Mouse (Mus musculus) macrophage (primary cell): Measurements from ENCODE around the gene Ivns1abp. TPM values are rescaled to one million over a fixed set of nuclear protein-coding genes. Genes with fewer than 3 reads are reported as not detected.
A peak's percentile ranks its signal among the peaks of the same experiment; 100 is the strongest.
"Not testable (repeated sequence)": the region's sequence is repeated elsewhere in the genome, so short reads cannot be mapped to it uniquely, and the experiment has no call there.

ENCODE experiments used
- H3K27ac ChIP-seq: fragments of 350-480 bp; formaldehyde crosslinking; 2 replicates; pipeline ENCODE4 v1.9.0; 2021
- H3K36me3 ChIP-seq: fragments of 350-480 bp; formaldehyde crosslinking; 2 replicates; pipeline ENCODE4 v1.9.0; 2021; ENCODE audit errors: inconsistent target
- H3K4me3 ChIP-seq: fragments of 350-480 bp; formaldehyde crosslinking; 2 replicates; pipeline ENCODE4 v1.9.0; 2021; ENCODE audit errors: inconsistent target
- H3K79me2 ChIP-seq: fragments of 350-480 bp; formaldehyde crosslinking; 2 replicates; pipeline ENCODE4 v1.9.0; 2021; ENCODE audit errors: inconsistent target
- WGBS: methylation state at CpG from one replicate; pipeline ENCODE4 v1.1.7; 2026; ENCODE audit warnings: inconsistent platforms; ENCODE audit not compliant: missing documents; 5-methylcytosine and 5-hydroxymethylcytosine counted together
- polyA plus RNA-seq: library from polyadenylated mRNA; stranded (reverse); fragments of 250-400 nt; gene quantifications from 3 replicates; pipeline ENCODE4 v1.2.4, GENCODE M21; 2018; ENCODE audit warnings: inconsistent platforms
- total RNA-seq, 78 experiments: library from RNA; depleted of rRNA; stranded (reverse); fragments of 250-400 nt; gene quantifications; 1 replicate in 9 of 78; 2 replicates in 24 of 78; 3 replicates in 43 of 78; 4 replicates in 2 of 78; pipeline ENCODE4 v1.2.4; 2018; ENCODE audit warnings: inconsistent platforms in 56 of 78

The Ivns1abp gene
- 100 to 1,000 TPM in 14 of 26 experiments, 10 to 100 TPM in 12; 40.0 to 337 (median 106) TPM for total RNA-seq (2018; cell fraction: chromatin; rRNA removed)
- 10 to 100 TPM; 18.9 to 73.2 (median 34.3) TPM for total RNA-seq (2018; cell fraction: cytosol; rRNA removed)
- total RNA-seq (2018; cell fraction: nucleus; rRNA removed): 100 to 1,000 TPM in 12 of 26 experiments, 10 to 100 TPM in 14; 31.8 to 339 (median 97.2) TPM
- polyA plus RNA-seq: 48.2 to 82.7 TPM (median 58.0 TPM) in 3 replicates

DNA sequence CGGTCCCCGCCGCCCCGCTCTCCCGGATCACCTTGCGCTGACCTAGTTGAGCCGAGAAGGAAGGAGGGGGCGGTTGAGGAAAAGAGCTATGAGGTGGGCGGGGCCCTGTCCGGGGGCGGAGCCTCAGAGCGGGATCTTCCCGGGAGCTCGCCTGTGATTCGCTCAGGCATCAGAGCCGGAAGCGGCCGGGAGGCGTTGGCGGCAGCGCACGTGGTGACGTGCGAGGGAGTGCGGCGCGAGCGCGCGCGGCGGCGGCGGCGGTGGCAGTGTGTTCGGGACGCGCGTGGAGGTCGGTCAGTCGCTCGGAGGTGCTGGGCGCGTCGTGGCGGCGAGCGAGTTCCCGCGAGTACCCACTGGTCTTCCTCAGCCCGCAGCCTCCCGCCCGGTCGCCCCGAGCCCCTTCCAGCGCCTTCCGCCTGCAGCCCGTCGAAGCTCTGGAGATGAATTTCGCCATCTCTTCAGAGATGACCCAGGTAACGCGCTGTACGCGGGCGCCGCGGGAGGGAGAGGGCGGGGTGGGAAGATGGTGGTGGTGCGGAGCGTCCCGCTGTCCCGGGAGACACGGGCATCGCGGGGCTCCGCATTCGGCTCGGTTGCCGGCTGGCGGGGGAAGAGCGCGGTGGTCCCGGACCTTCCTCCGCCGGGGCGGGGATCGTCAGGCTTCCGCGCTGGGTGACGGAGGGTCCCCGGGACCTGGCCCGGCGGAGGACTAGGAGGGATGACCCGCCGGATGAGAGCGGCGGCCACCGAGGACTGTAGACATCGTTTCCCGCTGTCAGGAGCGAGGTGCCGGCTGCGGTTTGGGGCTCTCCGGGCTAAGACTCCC lies at the start of gene Ivns1abp:
Ivns1abp (plus strand) TSS at position 195 of the 826 bp plus-strand sequence.
- no peaks in the 10 kb centered on the region for H3K36me3 ChIP-seq
- under 1% methylated on average over 92 of the region's 104 CpGs for WGBS
- peak within 1 kb of the TSS; percentile 64 for H3K4me3 ChIP-seq
- H3K27ac ChIP-seq: peak within 1 kb of the TSS; percentile 90
- peaks cover 43% of the 10 kb centered on the region for H3K79me2 ChIP-seq

DNA sequence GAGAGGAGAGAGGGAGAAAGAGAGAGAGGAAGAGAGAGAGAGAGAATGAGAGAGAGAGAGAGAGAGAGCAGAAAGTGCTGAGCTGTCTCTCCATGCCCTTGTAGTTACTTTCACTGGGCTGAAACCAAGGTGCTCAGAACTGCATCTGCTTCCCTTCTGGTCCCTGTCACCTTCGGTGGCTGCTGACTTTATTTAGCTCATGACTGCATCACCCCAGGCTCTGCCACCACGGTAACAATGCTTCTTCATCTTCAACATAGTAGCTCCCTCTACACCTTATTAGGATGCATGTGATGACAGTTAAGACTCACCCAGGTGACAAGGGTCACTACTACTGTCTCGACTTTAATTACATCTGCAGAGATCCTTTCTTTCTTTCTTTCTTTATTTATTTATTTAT lies 48.8 kb upstream of the Ivns1abp start:
- no peak overlapping the region for H3K4me3 ChIP-seq
- 97% methylated on average over 3 of the region's 3 CpGs for whole genome bisulfite sequencing
- H3K36me3 ChIP-seq: no peaks in the 10 kb centered on the region
- H3K79me2 ChIP-seq: no peaks in the 10 kb centered on the region
- no peak overlapping the region for H3K27ac ChIP-seq

DNA sequence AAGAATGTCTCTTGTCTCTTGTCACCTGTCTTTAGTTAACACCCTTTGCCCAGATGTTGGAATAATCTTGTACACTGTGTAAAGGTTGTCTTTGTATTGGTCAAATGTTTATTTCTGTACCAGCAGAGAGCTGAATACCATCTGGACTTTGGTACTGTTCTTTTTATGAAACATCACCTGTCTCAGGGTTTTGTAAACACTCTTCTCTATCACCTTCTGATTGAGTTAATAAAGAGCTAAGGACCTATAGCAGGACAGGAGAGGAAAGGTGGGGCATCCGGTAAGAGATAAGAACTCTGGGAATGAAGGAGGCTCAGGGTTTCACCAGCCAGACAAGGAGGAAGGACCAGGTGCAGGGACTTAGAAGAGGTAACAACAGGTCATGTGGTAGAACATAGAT lies 47.7 kb upstream of the Ivns1abp start:
- WGBS: 92% methylated on average over 1 of the region's 1 CpGs
- H3K79me2 ChIP-seq: no peaks in the 10 kb centered on the region
- H3K27ac ChIP-seq: no peak overlapping the region
- H3K4me3 ChIP-seq: no peak overlapping the region
- H3K36me3 ChIP-seq: no peaks in the 10 kb centered on the region

DNA sequence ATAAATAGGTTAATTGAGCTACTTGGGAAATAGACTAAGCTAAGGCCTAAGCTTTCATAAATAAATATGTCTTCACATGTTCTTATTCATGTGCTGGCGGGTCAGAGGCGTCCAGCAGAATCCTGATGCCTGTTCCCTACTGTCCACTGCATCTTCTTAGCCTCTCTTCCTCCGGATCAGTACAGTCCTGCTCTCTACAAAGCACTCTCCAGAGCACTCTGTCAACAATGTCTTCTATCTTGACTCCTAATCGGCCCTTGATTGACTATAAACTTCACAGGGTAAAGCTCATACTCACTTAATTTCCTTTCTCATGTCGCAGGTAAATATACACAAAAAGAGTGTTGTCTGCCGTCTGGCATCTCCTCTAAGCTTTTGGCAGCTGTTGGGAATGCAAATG lies 47.3 kb upstream of the Ivns1abp start:
- Histone ChIP-seq H3K4me3 (no peak overlapping the region), H3K27ac (no peak overlapping the region), H3K36me3 (no peaks in the 10 kb centered on the region), H3K79me2 (no peaks in the 10 kb centered on the region)
- 94% methylated on average over 6 of the region's 6 CpGs for WGBS

DNA sequence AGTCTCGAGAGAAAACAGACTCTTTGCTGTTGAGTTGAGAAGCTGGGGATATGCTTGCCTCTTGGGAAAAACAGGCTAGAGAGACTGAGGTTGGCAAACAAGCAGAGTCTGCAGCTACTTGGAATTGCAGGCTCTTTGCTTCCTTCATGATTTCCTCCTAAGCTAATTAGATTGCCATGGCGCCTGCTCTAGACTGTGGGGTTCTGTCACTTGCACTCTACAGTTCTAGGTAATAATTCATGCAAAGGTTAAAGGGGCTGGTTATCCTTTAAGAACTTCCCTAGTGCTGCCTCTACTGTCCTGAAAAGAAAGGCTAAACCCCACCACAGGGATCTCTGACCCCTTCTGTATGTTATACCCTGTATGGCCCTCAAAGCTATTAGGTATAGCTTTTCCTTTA lies 46.7 kb upstream of the Ivns1abp start:
- Histone ChIP-seq H3K4me3 (no peak overlapping the region), H3K79me2 (no peaks in the 10 kb centered on the region), H3K36me3 (no peaks in the 10 kb centered on the region), H3K27ac (no peak overlapping the region)
- WGBS: 94% methylated on average over 2 of the region's 2 CpGs

DNA sequence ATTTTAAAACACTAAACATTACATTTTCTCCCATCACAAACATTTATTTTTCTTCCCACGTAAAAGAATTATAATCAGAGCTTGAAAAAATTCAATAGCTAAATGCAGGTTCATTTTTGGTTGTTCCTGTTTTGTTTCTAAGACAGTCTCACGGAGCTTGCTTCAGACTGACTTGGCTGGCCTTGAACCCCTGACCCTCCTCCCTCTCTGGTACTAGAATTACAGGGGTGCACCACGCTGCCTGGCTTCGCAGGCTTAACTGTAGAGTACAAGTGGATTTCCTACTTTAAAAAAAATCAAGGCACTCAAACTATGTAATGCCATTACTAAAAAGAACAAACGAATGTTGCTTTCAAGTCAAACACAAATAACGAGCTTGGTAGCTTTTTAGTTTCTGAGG lies 42.8 kb upstream of the Ivns1abp start:
- WGBS: 90% methylated on average over 6 of the region's 6 CpGs
- no peak overlapping the region for H3K4me3 ChIP-seq

DNA sequence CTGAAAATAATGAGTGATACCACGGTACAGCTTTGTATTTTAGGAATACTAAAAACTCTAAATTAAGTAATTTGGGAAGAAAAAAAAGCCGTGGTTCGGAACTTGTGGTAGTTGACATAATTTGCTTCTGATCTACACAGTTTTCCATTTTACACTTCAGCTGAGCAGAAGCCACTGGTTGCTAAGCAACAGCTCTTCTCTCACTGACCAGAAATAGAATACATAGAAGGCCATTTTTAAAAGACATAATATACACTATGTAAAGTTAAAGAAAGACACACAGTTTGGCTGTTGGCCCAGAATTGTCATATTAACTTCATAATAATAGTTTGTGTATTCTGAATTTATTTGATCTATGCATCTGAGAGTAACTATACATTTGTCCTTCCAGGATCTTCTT lies 42.4 kb upstream of the Ivns1abp start:
- 79% methylated on average over 3 of the region's 3 CpGs for WGBS

More for the DNA sequence above, 42.8 kb upstream of the Ivns1abp start:
- Histone ChIP-seq H3K27ac (no peak overlapping the region), H3K79me2 (no peaks in the 10 kb centered on the region), H3K36me3 (no peaks in the 10 kb centered on the region)

DNA sequence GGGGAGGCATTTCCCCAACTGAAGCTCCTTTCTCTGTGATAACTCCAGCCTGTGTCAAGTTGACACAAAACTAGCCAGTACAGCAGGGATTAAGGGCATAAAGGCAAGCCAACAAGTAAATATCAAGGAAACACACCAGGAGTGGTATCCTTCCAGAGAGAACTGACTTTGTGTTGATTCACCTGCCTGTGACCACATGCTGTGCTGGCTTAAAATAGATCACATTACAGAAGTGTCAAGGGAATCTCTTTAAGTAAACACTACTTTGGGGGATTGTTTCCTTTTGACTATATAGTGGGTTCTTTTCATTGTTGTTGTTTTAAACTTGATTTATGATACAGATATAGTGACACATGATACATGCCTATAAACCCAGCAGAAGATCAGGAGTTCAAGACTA lies 41.0 kb upstream of the Ivns1abp start:
- Histone ChIP-seq H3K27ac (no peak overlapping the region), H3K4me3 (no peak overlapping the region), H3K36me3 (no peaks in the 10 kb centered on the region), H3K79me2 (no peaks in the 10 kb centered on the region)

More for the DNA sequence above, 42.4 kb upstream of the Ivns1abp start:
- no peaks in the 10 kb centered on the region for H3K36me3 ChIP-seq
- H3K4me3 ChIP-seq: no peak overlapping the region
- no peaks in the 10 kb centered on the region for H3K79me2 ChIP-seq
- no peak overlapping the region for H3K27ac ChIP-seq

DNA sequence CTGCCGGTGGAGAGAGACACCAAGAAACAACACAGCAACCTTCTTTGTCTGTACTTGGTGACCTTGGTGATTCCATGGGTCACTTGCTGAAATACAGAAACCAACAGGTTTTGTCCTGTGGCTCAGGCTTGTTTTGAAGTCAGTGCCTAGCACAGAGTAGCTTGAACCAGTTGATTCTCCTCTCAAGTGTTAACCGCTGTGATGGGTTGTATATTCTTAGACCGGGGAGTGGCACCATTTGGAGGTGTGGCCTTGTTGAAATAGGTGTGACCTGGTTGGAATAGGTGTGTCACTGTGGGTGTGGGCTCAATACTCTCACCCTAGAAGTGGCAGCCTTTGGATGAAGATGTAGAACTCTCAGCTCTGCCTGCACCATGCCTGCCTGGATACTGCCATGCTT lies 39.3 kb upstream of the Ivns1abp start:
- H3K27ac ChIP-seq, H3K36me3 ChIP-seq, H3K79me2 ChIP-seq, H3K4me3 ChIP-seq: not testable (repeated sequence)
- 97% methylated on average over 3 of the region's 3 CpGs for WGBS

DNA sequence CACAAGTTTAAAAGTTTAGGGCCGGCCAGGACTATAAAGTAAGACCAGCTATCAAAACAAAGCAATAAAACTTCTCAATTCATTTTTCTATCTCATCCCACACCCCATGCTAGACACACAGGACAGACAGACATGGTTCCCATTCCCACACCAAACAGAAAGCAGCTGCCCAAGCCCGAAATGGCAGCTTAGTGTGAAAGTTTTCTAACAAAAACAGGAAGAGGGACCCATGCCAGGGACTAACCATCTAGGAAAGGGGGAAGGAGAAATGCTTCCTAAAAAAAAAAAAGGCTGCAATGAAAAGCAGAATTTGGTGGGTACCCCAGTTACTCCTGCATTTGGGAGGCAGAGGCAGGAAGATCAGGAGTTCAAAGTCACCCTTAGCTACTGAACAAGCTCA lies 37.2 kb upstream of the Ivns1abp start:
- H3K36me3 ChIP-seq: no peaks in the 10 kb centered on the region
- H3K27ac ChIP-seq: no peak overlapping the region
- no peak overlapping the region for H3K4me3 ChIP-seq
- 42% methylated on average over 2 of the region's 2 CpGs for WGBS
- H3K79me2 ChIP-seq: no peaks in the 10 kb centered on the region

DNA sequence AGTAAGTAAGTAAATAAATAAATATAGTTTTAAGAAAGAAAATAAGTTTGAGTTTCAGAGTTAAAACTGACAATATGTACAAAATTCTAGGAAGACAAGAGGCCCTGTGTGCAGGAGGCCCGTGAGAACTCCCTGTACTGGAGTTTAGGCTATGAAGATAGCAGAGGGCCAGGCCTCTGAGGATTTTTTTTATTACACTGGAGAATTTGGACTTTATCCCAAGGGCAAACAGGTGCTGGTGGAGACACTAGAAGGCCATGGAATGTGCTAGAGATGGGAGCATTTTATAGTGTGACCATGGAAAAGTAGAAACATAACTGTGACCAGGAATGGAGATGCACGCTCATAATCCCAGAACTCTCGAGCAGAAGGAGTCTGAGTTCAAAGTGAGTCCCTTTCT lies 36.5 kb upstream of the Ivns1abp start:
- H3K27ac ChIP-seq: no peak overlapping the region
- WGBS: 100% methylated on average over 3 of the region's 3 CpGs
- H3K4me3 ChIP-seq: no peak overlapping the region
- no peaks in the 10 kb centered on the region for H3K36me3 ChIP-seq
- no peaks in the 10 kb centered on the region for H3K79me2 ChIP-seq

DNA sequence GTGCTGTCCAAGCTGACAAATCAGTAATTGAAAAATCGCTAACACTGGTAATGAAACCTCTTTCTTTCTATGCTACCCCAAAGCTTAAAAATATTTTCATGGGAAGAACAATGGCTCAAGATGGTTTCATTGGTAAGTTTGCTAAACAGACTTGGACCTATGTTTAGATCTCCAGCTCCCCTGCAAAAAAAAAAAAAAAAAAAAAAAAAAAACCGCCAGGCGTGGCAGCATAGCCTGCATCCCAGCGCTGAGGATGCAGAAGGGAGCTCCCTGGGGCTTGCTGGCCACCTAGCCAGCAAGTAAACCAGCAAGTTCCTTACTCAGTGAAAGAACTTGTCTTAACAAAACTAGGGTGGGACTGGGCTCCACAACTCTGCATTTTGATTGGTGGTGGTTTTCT lies 35.8 kb upstream of the Ivns1abp start:
- 100% methylated on average over 4 of the region's 4 CpGs for WGBS
- Histone ChIP-seq H3K79me2 (no peaks in the 10 kb centered on the region), H3K4me3 (no peak overlapping the region), H3K27ac (no peak overlapping the region), H3K36me3 (no peaks in the 10 kb centered on the region)

DNA sequence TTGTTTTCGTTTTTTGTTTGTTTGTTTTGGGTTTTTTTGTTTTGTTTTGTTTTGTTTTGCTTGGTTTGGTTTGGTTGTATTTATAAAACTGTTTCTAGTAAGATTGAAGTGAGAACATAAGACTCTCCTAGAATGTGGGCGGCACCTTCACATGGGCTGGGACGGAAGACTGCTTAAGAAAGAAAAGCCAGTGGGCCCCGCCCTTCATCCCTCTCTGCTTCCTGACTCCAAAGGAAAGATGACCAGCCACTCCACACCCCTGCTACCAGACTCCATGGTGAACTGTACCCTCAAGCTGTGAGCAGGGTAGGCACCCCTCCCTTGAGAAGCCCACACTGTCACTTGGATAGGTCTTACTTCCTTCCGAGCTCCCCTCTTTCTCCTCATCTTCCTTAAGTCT lies 33.8 kb upstream of the Ivns1abp start:
- Histone ChIP-seq H3K36me3 (no peaks in the 10 kb centered on the region), H3K4me3 (no peak overlapping the region), H3K27ac (no peak overlapping the region), H3K79me2 (no peaks in the 10 kb centered on the region)
- 90% methylated on average over 5 of the region's 5 CpGs for WGBS

DNA sequence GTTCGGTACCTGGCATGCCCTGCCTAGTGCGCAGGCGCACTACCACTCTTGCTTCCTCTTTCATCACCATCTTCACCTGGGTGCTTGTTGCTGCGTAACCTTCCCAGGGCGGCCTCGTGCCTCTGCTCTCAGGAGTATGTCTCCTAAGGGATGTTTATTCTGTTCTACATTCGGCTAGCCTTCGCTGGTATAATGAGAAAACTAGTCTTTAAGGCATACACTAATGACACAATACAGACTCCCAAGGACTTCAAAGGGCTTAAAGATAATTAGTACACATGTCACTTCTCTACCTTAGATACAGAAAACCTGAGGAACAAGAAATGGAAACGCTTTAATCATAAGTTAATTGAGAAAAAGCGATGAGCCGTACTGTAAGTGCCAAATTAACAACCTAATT lies 32.9 kb upstream of the Ivns1abp start:
- WGBS: 99% methylated on average over 6 of the region's 11 CpGs
- H3K36me3 ChIP-seq: no peaks in the 10 kb centered on the region
- no peak overlapping the region for H3K4me3 ChIP-seq
- no peaks in the 10 kb centered on the region for H3K79me2 ChIP-seq
- no peak overlapping the region for H3K27ac ChIP-seq

DNA sequence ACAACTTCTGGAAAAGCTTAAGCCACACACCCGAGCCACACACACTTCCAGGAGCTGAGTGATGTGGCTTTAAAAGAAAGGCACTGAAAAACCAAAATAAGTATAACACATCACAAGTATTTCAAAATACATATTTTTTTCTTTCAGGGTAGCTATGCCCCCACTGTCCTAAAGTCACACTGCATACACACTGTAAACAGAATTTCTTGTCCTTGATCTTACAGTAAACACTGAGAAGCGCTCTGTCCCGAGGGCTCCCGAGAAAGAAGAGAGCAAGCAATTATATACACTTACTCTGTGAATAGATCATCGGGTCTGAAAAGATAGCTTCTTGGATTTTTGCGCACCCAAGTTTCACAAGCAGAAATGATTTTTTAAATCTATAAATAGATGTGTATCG lies 25.0 kb upstream of the Ivns1abp start:
- Histone ChIP-seq H3K4me3 (no peak overlapping the region), H3K79me2 (no peaks in the 10 kb centered on the region), H3K36me3 (no peaks in the 10 kb centered on the region), H3K27ac (no peak overlapping the region)
- 92% methylated on average over 7 of the region's 7 CpGs for WGBS
